Mouse (Mus musculus) MEL (cell line): Measurements from ENCODE around the gene Tubb5. TPM values are rescaled to one million over a fixed set of nuclear protein-coding genes. Genes with fewer than 3 reads are reported as not detected.

Source experiments
- DNase-seq: peaks from one replicate; pipeline ENCODE4 v3.0.0; 2011; ENCODE audit warnings: low read depth, low spot score
- H3K27ac ChIP-seq: 2 replicates; pipeline ENCODE4 v1.5.1; 2012; ENCODE audit warnings: low read depth, mild to moderate bottlenecking, control low read depth, low read length, moderate library complexity; ENCODE audit not compliant: control insufficient read depth
- H3K27me3 ChIP-seq, 2 experiments: fragments of 150-350 bp in 1 of 2; sonication (generic) in 1 of 2; 2 replicates each; pipeline ENCODE4 v1.6.1; 2012; ENCODE audit warnings: low read length in 2 of 2, mild to moderate bottlenecking in 2 of 2, improper control_type of control experiment in 1 of 2, moderate library complexity in 1 of 2; ENCODE audit not compliant: insufficient read depth in 2 of 2, control insufficient read depth in 1 of 2
- H3K36me3 ChIP-seq, 2 experiments: 2 replicates each; pipeline ENCODE4 v1.6.1; 2012 to 2014; ENCODE audit warnings: low read length in 2 of 2, improper control_type of control experiment in 1 of 2, inconsistent platforms in 1 of 2, mild to moderate bottlenecking in 1 of 2; ENCODE audit not compliant: insufficient read depth in 2 of 2, control insufficient read depth in 1 of 2
- H3K4me1 ChIP-seq, 2 experiments: fragments of 150-350 bp in 1 of 2; sonication (generic) in 1 of 2; 2 replicates each; pipeline ENCODE4 v1.6.1; 2012; ENCODE audit warnings: low read length in 2 of 2, improper control_type of control experiment in 1 of 2, mild to moderate bottlenecking in 1 of 2; ENCODE audit not compliant: insufficient read depth in 2 of 2, control insufficient read depth in 1 of 2
- H3K4me3 ChIP-seq, 2 experiments: fragments of 150-350 bp in 1 of 2; sonication (generic) in 1 of 2; 2 replicates each; pipeline ENCODE4 v1.5.1; 2012; ENCODE audit warnings: low read depth in 2 of 2, low read length in 2 of 2, mild to moderate bottlenecking in 2 of 2, moderate library complexity in 2 of 2, control low read depth in 1 of 2, improper control_type of control experiment in 1 of 2; ENCODE audit not compliant: control insufficient read depth in 1 of 2, insufficient read depth in 1 of 2
- H3K79me2 ChIP-seq: 2 replicates; pipeline ENCODE4 v1.6.1; 2012; ENCODE audit warnings: mild to moderate bottlenecking, low read length, moderate library complexity; ENCODE audit not compliant: control insufficient read depth, poor library complexity, insufficient read depth
- H3K9ac ChIP-seq: 2 replicates; pipeline ENCODE4 v1.6.1; 2012; ENCODE audit warnings: low read depth, mild to moderate bottlenecking, control low read depth, low read length, moderate library complexity; ENCODE audit not compliant: control insufficient read depth, poor library complexity, severe bottlenecking
- H3K9me3 ChIP-seq: fragments of 150-350 bp; sonication (generic); replicated peaks from 2 replicates; pipeline ENCODE4 v1.6.1; 2012; ENCODE audit warnings: mild to moderate bottlenecking, low read length, improper control_type of control experiment, moderate library complexity; ENCODE audit not compliant: insufficient read depth
- BHLHE40 ChIP-seq: IDR thresholded peaks from 2 replicates; pipeline ENCODE4 v1.6.1; 2012; ENCODE audit warnings: low read depth, mild to moderate bottlenecking, inconsistent platforms, low read length, improper control_type of control experiment, borderline replicate concordance
- CTCF ChIP-seq, 3 experiments: IDR thresholded peaks in 2 of 3; conservative IDR thresholded peaks in 1 of 3; 2 replicates each; pipeline ENCODE4 v1.5.1; 2011 to 2012; ENCODE audit warnings: low read length in 3 of 3, low read depth in 2 of 3, mild to moderate bottlenecking in 2 of 3, improper control_type of control experiment in 1 of 3, inconsistent platforms in 1 of 3, mixed read lengths in 1 of 3, moderate library complexity in 1 of 3; ENCODE audit not compliant: control insufficient read depth in 1 of 3, insufficient read depth in 1 of 3, poor library complexity in 1 of 3, severe bottlenecking in 1 of 3
- E2F4 ChIP-seq: IDR thresholded peaks from 2 replicates; pipeline ENCODE4 v1.6.1; 2011; ENCODE audit warnings: low read depth, low read length, improper control_type of control experiment, borderline replicate concordance
- ELF1 ChIP-seq: IDR thresholded peaks from 2 replicates; pipeline ENCODE4 v1.6.1; 2014; ENCODE audit warnings: low read depth, mild to moderate bottlenecking, inconsistent platforms, low read length, improper control_type of control experiment, moderate library complexity
- EP300 ChIP-seq, 2 experiments: IDR thresholded peaks; 2 replicates each; pipeline ENCODE4 v1.6.1; 2011; ENCODE audit warnings: improper control_type of control experiment in 2 of 2, low read length in 2 of 2, low read depth in 1 of 2, mild to moderate bottlenecking in 1 of 2
- ETS1 ChIP-seq: IDR thresholded peaks from 2 replicates; pipeline ENCODE4 v1.6.1; 2012; ENCODE audit warnings: low read depth, mild to moderate bottlenecking, inconsistent platforms, low read length, improper control_type of control experiment, moderate library complexity
- HCFC1 ChIP-seq: IDR thresholded peaks from 2 replicates; pipeline ENCODE4 v1.6.1; 2012; ENCODE audit warnings: low read depth, mild to moderate bottlenecking, inconsistent platforms, low read length, improper control_type of control experiment, moderate library complexity
- MAX ChIP-seq: IDR thresholded peaks from 2 replicates; pipeline ENCODE4 v1.6.1; 2011; ENCODE audit warnings: low read length, improper control_type of control experiment
- MAZ ChIP-seq: IDR thresholded peaks from 2 replicates; pipeline ENCODE4 v1.6.1; 2012; ENCODE audit warnings: low read depth, mild to moderate bottlenecking, inconsistent platforms, low read length, improper control_type of control experiment
- NRF1 ChIP-seq: IDR thresholded peaks from 2 replicates; pipeline ENCODE4 v1.6.1; 2014; ENCODE audit warnings: low read depth, mild to moderate bottlenecking, inconsistent platforms, low read length, improper control_type of control experiment, moderate library complexity; ENCODE audit not compliant: poor library complexity, insufficient read depth, severe bottlenecking
- POLR2A ChIP-seq, 2 experiments: IDR thresholded peaks; 2 replicates each; pipeline ENCODE4 v1.6.1; 2011 to 2012; ENCODE audit warnings: low read length in 2 of 2, mild to moderate bottlenecking in 2 of 2, control low read depth in 1 of 2, improper control_type of control experiment in 1 of 2, low read depth in 1 of 2, moderate library complexity in 1 of 2; ENCODE audit not compliant: control insufficient read depth in 1 of 2, insufficient read depth in 1 of 2, poor library complexity in 1 of 2
- RCOR1 ChIP-seq: IDR thresholded peaks from 2 replicates; pipeline ENCODE4 v1.6.1; 2012; ENCODE audit warnings: low read depth, mild to moderate bottlenecking, inconsistent platforms, low read length, improper control_type of control experiment
- SIN3A ChIP-seq: IDR thresholded peaks from 2 replicates; pipeline ENCODE4 v1.6.1; 2012; ENCODE audit warnings: low read length, improper control_type of control experiment, inconsistent platforms
- SMC3 ChIP-seq: IDR thresholded peaks from 2 replicates; pipeline ENCODE4 v1.6.1; 2011; ENCODE audit warnings: low read depth, low read length, improper control_type of control experiment
- TBP ChIP-seq: IDR thresholded peaks from 2 replicates; pipeline ENCODE4 v1.8.0; 2011; ENCODE audit warnings: low read depth, low read length, improper control_type of control experiment
- TCF12 ChIP-seq: IDR thresholded peaks from 2 replicates; pipeline ENCODE4 v1.6.1; 2014; ENCODE audit warnings: low read depth, mild to moderate bottlenecking, inconsistent platforms, low read length, improper control_type of control experiment, moderate library complexity
- ZC3H11A ChIP-seq: IDR thresholded peaks from 2 replicates; pipeline ENCODE4 v1.6.1; 2012; ENCODE audit warnings: low read depth, mild to moderate bottlenecking, inconsistent platforms, low read length, improper control_type of control experiment
- polyA plus RNA-seq, 2 experiments: library from polyadenylated mRNA; stranded (reverse) in 1 of 2; unstranded in 1 of 2; fragments of >175 nt in 1 of 2; fragments of >200 nt in 1 of 2; gene quantifications; 2 replicates each; pipeline versions ENCODE4 v1.2.1 to v1.2.4; 2012; ENCODE audit warnings: low replicate concordance in 2 of 2, low read depth in 1 of 2; ENCODE audit not compliant: insufficient read length in 2 of 2, insufficient read depth in 1 of 2, missing spikeins in 1 of 2
- total RNA-seq: library from RNA; depleted of rRNA; stranded (reverse); fragments of 300-350 nt; gene quantifications from 2 replicates; pipeline ENCODE4 v1.2.3, GENCODE M21; 2012

The Tubb5 gene
- total and polyA plus RNA-seq, 3 experiments = 1,040 to 1,575 (median 1,137) TPM

- Histone ChIP-seq H3K9me3 (no peaks in the 10 kb centered on the region), H3K27ac (peak overlapping the region; percentile 72), H3K4me1 (peaks cover 2 to 10% of the 10 kb centered on the region in 2 experiments; a peak in 3 of 4 replicates), H3K9ac (peak overlapping the region; percentile 74), H3K79me2 (peaks cover 18% of the 10 kb centered on the region), H3K27me3 (no peaks in the 10 kb centered on the region), H3K36me3 (peaks cover 0 to 5% of the 10 kb centered on the region in 2 experiments; a peak in 2 of 4 replicates), H3K4me3 (peak overlapping the region; percentile 70)
- TF ChIP-seq POLR2A (IDR thresholded peaks at IDR 0.05; ENCODE audit: control insufficient read depth in 1 of 2, insufficient read depth in 1 of 2, low read depth in 1 of 2, low read length in 2 of 2, poor library complexity in 1 of 2) (0 out of 4 replicates have a peak, but pooled peaks of 1 of the 2 experiments have one; percentile 22), BHLHE40 (no peak), MAX (no peak), ETS1 (peak; percentile 14; the same call in 1 of the 2 replicates), TCF12 (no peak), NRF1 (no peak), ELF1 (peak; percentile 60; the same call in 1 of the 2 replicates), CTCF (IDR thresholded peaks at IDR 0.05 in 2 of 3, conservative IDR thresholded peaks at IDR 0.05 in 1 of 3; ENCODE audit: control insufficient read depth in 1 of 3, insufficient read depth in 1 of 3, low read depth in 2 of 3, low read length in 3 of 3, poor library complexity in 1 of 3, severe bottlenecking in 1 of 3) (0 out of 6 replicates have a peak, but pooled peaks of 1 of the 3 experiments have one; percentile 3)
- DNase-seq = peak; percentile 53
These were observed 30.2 kb upstream of the Tubb5 start for GRCm38 (mm10) chr17:35868165-35868820.

- peaks cover 18% of the 10 kb centered on the region for H3K79me2 ChIP-seq
- peak overlapping the region; percentile 48 for H3K27ac ChIP-seq
- peak; percentile 62 for DNase-seq
- no peaks in the 10 kb centered on the region for H3K9me3 ChIP-seq
- peak overlapping the region; percentile 77 for H3K9ac ChIP-seq
- TF ChIP-seq ELF1 (no peak), ZC3H11A (no peak), SMC3 (no peak), RCOR1 (peak; percentile 35; the same call in 1 of the 2 replicates), EP300 (IDR thresholded peaks at IDR 0.05; ENCODE audit: low read depth in 1 of 2, low read length in 2 of 2) (no peak), HCFC1 (peak; percentile 22; the same call in 1 of the 2 replicates), E2F4 (no peak), SIN3A (peak; percentile 42; the same call in 1 of the 2 replicates), TBP (0 out of 2 replicates have a peak, but pooled peaks have one; percentile 20), MAZ (no peak), CTCF (IDR thresholded peaks at IDR 0.05 in 2 of 3, conservative IDR thresholded peaks at IDR 0.05 in 1 of 3; ENCODE audit: control insufficient read depth in 1 of 3, insufficient read depth in 1 of 3, low read depth in 2 of 3, low read length in 3 of 3, poor library complexity in 1 of 3, severe bottlenecking in 1 of 3) (peak in 2 of 3 experiments; percentile 45 to 49; a peak in 5 of 6 replicates)
- peaks cover 0 to 3% of the 10 kb centered on the region in 2 experiments; a peak in 2 of 4 replicates for H3K36me3 ChIP-seq
- no peaks in the 10 kb centered on the region for H3K27me3 ChIP-seq
- H3K4me3 ChIP-seq = peak overlapping the region; percentile 70
- H3K4me1 ChIP-seq = peaks cover 2 to 13% of the 10 kb centered on the region in 2 experiments; a peak in 3 of 4 replicates
These were observed 29.1 kb upstream of the Tubb5 start for GRCm38 (mm10) chr17:35866911-35867890.
